30 mouse cellular contexts compared by ENCODE assay signal in genomic region chr13:110034041-110034440, GRCm38 (mm10).
DNase-seq lines count a peak whose midpoint lies in the region; ATAC-seq and TF ChIP-seq lines count a peak whose summit lies in the region.
"Had no signal": no experiment of that assay in that cellular context is flagged by ENCODE, and none has a peak within 500 bp of the region (broad histone marks: within the 10 kb centered on the region; RNA-seq: fewer than 3 reads in every experiment).

No protein-coding gene starts in this region.

- TF ChIP-seq POLR2A in myocyte (IDR thresholded peaks at IDR 0.05; ENCODE audit: insufficient read length, low read depth): no peak

- ATAC-seq in megakaryocyte, adult 5-6 weeks (ENCODE audit: poor library complexity, severe bottlenecking): peak; percentile 34
- no peak for ATAC-seq in intestine, embryonic 15.5 days
- ATAC-seq: activated CD4-positive, CD25-positive, alpha-beta regulatory T cell, adult 4 months; forebrain, embryonic 14.5 days; forebrain, postnatal 0 days; hindbrain, embryonic 16.5 days had no signal

- H3K27me3 ChIP-seq in myocyte (ENCODE audit: control insufficient read depth, insufficient read depth, insufficient read length): no peaks in the 10 kb centered on the region
- H3K27me3 ChIP-seq in intestine, embryonic 15.5 days (replicated peaks): no peaks in the 10 kb centered on the region
- H3K27me3 ChIP-seq: CH12.LX; embryonic facial prominence, embryonic 12.5 days; embryonic facial prominence, embryonic 15.5 days; heart, embryonic 12.5 days; heart, embryonic 15.5 days; hindbrain, embryonic 13.5 days had no signal

- H3K4me3 ChIP-seq in myocyte: no peak overlapping the region
- no peak overlapping the region for H3K4me3 ChIP-seq in intestine, embryonic 15.5 days (replicated peaks)
- H3K4me3 ChIP-seq: embryonic facial prominence, embryonic 12.5 days; embryonic facial prominence, embryonic 15.5 days; gastrocnemius, adult 2 months; heart, embryonic 12.5 days; heart, embryonic 15.5 days; hindbrain, embryonic 10.5 days; hindbrain, embryonic 13.5 days had no signal

- WGBS in intestine, embryonic 15.5 days: 55% methylated on average over 7 of the region's 7 CpGs

- peak; percentile 27 for DNase-seq in heart, adult 11 months
- no peak for DNase-seq in heart, adult 18-20 months
- peak; percentile 29 for DNase-seq in MEL-GATA-1-ER (ENCODE audit: extremely low read depth, low read depth)
- no peak for DNase-seq in left cerebral cortex, postnatal 4 days
- DNase-seq in urinary bladder, adult 18-20 months (ENCODE audit: low spot score in 2 of 2): no peak
- DNase-seq: adrenal gland, postnatal 10 days; adrenal gland, postnatal 36 days; B cell, adult 2 months; cerebellum, adult 18-20 months; cerebellum, adult 9-10 months; cerebellum, postnatal 14 days; forebrain, postnatal 0 days; gastrocnemius, adult 2 months; gastrocnemius, postnatal 25 days; heart, postnatal 10 days; heart, postnatal 36 days had no signal

- H3K4me1 ChIP-seq in intestine, embryonic 15.5 days (replicated peaks): no peaks in the 10 kb centered on the region
- H3K4me1 ChIP-seq: embryonic facial prominence, embryonic 12.5 days; embryonic facial prominence, embryonic 15.5 days; heart, embryonic 12.5 days; heart, embryonic 15.5 days; hindbrain, embryonic 10.5 days; hindbrain, embryonic 13.5 days had no signal

- no peak overlapping the region for H3K4me2 ChIP-seq in myocyte (ENCODE audit: low read depth)
- no peak overlapping the region for H3K4me2 ChIP-seq in intestine, embryonic 15.5 days (replicated peaks)
- H3K4me2 ChIP-seq: embryonic facial prominence, embryonic 12.5 days; embryonic facial prominence, embryonic 15.5 days; heart, embryonic 12.5 days; heart, embryonic 15.5 days; hindbrain, embryonic 13.5 days had no signal

- no peaks in the 10 kb centered on the region for H3K36me3 ChIP-seq in myocyte (ENCODE audit: control insufficient read depth, insufficient read depth)
- no peaks in the 10 kb centered on the region for H3K36me3 ChIP-seq in intestine, embryonic 15.5 days
- H3K36me3 ChIP-seq: embryonic facial prominence, embryonic 12.5 days; embryonic facial prominence, embryonic 15.5 days; G1E; heart, embryonic 12.5 days; heart, embryonic 15.5 days; hindbrain, embryonic 10.5 days; hindbrain, embryonic 13.5 days had no signal

- no peak overlapping the region for H3K9ac ChIP-seq in intestine, embryonic 15.5 days
- H3K9ac ChIP-seq: embryonic facial prominence, embryonic 12.5 days; embryonic facial prominence, embryonic 15.5 days; forebrain, postnatal 0 days; heart, embryonic 12.5 days; heart, embryonic 15.5 days; hindbrain, embryonic 13.5 days had no signal

- intact Hi-C loops in left cerebral cortex, postnatal 4 days (cut with DNase I): no loop called here

- no peaks in the 10 kb centered on the region for H3K79me2 ChIP-seq in myocyte (ENCODE audit: control insufficient read depth, insufficient read depth)

- no peak overlapping the region for H3K27ac ChIP-seq in intestine, embryonic 15.5 days
- H3K27ac ChIP-seq: embryonic facial prominence, embryonic 12.5 days; embryonic facial prominence, embryonic 15.5 days; gastrocnemius, adult 2 months; heart, embryonic 15.5 days; hindbrain, embryonic 10.5 days; hindbrain, embryonic 13.5 days had no signal

- H3ac ChIP-seq in myocyte (ENCODE audit: control insufficient read depth, insufficient read length): no peak overlapping the region

- H3K9me3 ChIP-seq in intestine, embryonic 15.5 days: no peaks in the 10 kb centered on the region
- H3K9me3 ChIP-seq: embryonic facial prominence, embryonic 12.5 days; embryonic facial prominence, embryonic 15.5 days; G1E; heart, embryonic 12.5 days; heart, embryonic 15.5 days; hindbrain, embryonic 10.5 days; hindbrain, embryonic 13.5 days had no signal

TF ChIP-seq in myocyte, 11 proteins besides CTCF, POLR2A, EP300 and RAD21:
- TF ChIP-seq SRF (IDR thresholded peaks at IDR 0.05; ENCODE audit: control insufficient read depth, insufficient read length, low read depth) (no peak), CEBPB (IDR thresholded peaks at IDR 0.05; ENCODE audit: insufficient read depth, poor library complexity, severe bottlenecking) (0 out of 2 replicates have a peak, but pooled peaks have one; percentile 17)

Comparison
In these comparisons a context has a peak if more than half of its experiments do, and no peak if none do; other contexts are left out.
1. DNase-seq: peak in heart, adult 11 months (single experiment) and MEL-GATA-1-ER (single experiment); none in heart, adult 18-20 months (0 of 2), left cerebral cortex, postnatal 4 days (single experiment) and urinary bladder, adult 18-20 months (0 of 2).